Mouse (Mus musculus) c-Kit-positive CD71-positive TER-119-positive erythroid progenitor cells, embryonic 14.5 days (primary cell): ENCODE data around the gene Adora1.
"Not testable (repeated sequence)": the region's sequence is repeated elsewhere in the genome, so short reads cannot be mapped to it uniquely, and the experiment has no call there.

Experiments
- DNase-seq: peaks from one replicate; pipeline ENCODE4 v3.0.0-alpha.2; 2013; ENCODE audit warnings: low spot score

The Adora1 gene

DNA sequence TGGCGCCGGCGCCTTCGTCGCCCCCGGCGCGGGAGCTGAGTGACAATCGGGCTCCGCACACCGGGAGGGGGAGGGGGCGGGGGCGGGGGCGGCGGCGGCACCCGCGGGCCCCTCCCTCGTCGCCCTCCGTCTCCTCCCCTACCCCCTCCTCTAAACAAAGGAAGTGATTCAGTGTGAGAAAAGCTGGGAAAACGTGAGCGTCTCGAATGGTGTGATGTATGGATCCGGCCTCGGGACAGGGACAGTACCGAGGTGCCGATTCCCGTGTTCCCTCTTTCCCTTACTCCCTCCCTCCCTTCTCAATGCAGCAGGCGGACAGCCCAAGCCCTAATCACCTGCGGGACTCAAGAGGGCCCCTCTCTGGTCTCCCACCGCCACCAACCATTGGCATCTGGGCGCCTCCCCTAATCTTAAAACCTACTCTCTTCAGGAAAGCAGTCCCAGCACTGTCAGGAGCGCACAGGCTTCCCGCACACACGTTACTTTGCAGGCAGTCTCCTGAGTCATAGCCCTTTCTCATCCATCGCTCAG lies at the start of gene Adora1:
TSS of gene Adora1 (minus strand) at position 41 of the 531 bp plus-strand sequence.
- DNase-seq = no peak

DNA sequence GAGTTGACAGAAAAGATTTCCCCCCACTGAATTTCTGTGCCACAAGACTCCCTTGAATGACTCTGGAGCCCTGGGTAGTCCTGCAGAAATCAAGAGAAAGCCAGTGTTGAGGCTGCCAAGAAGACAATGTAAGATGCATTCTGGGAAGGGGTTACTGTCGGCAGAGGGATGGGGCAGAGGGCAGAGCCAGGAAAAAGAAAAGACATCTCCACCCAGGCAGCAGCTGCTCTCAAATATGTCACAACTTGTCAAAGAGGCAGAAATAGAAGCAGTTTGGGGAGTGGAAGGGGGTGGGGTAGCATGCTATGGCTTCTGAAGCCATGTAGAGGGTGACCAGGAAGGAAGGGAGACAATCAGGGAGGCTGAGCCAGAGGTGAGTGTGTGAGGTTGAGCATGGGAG lies 47.9 kb upstream of the Adora1 start:
- DNase-seq = no peak

DNA sequence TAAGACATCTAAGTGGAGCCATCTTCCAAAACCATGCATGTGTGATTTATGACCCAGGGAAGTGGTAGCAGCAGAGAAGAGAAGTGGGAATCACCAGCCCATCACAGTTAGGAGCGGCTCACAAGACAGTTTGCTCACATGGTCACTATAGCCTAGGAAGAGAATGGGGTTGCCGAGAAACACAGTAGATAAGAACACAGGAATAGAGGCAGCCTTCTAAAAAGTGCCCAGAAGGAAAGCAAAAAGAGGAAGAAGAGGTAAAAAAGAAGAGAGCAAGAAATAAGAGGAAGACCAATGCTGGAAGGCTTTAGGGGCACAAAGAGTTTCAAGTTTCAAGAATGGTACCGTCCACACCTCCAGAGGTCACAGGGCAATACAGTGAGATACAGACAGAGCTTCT lies 47.1 kb upstream of the Adora1 start:
- no peak for DNase-seq

DNA sequence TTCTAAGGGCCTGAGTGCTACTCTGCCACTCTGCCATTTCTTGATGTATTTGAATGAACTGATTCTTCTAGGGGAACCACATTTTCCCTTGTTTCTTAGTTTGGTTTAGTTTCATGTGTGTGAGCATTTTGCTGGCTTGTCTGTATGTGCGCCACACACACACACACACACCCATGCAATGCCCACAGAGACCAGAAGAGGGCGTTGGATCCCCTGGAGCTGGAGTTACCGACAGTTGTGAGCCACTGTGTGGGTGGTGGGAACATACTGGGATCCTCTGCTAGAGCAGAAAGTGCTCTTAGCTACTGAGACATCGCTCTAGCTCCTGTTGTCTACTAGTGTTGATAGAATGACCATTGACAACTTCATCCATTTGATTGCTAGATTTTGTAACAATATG lies 46.3 kb upstream of the Adora1 start:
- DNase-seq = no peak

DNA sequence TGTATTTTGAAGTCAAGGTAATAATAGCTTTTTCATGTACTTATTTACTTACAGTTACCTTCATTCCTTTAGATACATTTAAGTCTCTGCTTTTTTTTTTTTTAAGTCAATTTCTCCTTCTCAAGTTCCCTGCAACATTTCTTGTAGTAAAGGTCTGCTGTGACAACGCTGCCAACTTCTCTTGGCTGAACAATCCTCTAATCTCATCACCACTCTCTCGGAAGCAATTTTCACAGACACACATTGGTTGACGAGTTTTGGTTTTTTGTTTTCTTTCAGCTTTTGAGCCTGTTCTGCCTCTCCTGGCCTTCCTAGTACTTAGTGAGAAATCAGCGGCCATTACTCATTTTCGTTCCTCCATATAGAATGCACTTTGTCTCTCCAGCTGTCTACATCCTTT lies 44.9 kb upstream of the Adora1 start:
- DNase-seq = no peak

DNA sequence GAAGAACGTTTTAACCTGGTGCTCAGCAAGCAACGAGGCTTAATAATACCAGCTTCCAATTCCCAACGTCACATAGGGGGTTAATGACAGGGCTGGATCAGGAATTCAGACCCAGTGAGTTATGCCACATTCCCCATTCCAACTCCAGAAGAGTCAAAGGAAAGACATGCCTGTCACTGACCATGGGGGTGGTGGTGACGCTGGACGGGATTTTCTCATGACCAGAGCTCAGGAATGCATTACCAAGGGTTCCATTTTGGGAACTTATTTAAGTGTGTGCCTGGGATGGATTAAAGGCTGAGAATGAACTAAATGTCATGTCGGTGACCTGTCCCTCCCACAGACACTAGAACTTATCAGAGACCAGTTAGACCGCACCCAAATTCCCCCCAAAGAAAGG lies 41.6 kb upstream of the Adora1 start:
- no peak for DNase-seq

DNA sequence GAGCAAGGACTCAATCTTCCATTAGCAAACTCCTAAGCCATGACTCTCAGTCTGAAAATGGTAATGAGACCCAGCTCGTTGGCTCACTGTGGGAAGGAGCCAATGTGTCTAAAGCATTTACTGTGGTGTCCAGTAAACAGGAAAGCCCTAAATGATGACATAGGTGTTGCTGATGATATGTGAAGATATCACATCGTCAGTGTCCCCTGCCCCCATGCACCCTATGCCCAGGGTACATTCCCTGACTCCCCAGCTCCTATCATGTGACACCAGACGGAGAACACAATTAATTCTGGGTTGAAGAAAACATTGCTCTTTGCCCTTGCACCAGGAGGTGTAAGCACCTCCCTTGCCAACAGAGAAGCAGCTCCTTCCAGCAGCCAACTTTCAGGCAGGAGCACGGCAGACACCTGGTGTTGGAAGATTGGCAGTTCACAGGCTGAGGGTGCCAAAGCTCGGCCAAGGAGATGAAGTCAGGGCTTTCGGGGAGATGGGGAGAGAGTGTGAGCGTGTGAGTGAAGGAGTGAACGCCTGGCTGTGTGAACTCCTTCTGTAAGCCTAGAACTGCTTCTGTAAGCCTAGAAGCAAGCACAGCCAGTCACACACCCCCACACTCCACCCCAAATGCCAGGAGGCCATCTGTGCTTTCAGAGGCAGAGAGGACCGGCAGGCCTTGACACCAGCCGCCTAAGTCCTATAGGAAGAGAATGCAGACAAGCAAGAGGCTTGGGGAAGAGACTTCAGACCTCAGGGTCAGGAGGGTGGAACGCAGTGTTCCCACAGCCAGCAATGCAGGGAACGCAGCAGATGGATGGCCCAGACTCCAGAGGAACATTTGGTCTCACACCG lies 40.6 kb upstream of the Adora1 start:
- no peak for DNase-seq

DNA sequence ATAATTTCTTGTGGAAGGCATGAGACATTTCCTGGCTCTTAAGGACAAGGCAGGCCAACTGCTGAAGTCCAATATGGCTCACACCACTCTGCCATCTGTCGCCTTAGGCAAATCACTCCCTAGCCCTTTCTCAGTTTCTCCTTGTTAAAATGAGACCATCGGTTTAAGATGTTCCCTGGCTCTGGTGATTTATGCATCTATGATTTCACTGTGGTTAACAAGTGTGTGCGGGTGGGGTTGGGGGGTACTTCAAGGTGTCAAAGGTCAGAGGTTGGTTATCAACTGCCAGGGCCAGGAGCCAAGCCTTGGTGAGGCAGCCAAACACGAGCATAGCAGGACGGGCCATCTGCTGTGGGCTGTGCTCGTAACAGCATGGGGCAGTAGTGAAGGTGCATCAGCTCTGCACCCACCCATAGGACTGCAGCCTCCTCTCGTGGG lies 39.3 kb upstream of the Adora1 start:
- no peak for DNase-seq

DNA sequence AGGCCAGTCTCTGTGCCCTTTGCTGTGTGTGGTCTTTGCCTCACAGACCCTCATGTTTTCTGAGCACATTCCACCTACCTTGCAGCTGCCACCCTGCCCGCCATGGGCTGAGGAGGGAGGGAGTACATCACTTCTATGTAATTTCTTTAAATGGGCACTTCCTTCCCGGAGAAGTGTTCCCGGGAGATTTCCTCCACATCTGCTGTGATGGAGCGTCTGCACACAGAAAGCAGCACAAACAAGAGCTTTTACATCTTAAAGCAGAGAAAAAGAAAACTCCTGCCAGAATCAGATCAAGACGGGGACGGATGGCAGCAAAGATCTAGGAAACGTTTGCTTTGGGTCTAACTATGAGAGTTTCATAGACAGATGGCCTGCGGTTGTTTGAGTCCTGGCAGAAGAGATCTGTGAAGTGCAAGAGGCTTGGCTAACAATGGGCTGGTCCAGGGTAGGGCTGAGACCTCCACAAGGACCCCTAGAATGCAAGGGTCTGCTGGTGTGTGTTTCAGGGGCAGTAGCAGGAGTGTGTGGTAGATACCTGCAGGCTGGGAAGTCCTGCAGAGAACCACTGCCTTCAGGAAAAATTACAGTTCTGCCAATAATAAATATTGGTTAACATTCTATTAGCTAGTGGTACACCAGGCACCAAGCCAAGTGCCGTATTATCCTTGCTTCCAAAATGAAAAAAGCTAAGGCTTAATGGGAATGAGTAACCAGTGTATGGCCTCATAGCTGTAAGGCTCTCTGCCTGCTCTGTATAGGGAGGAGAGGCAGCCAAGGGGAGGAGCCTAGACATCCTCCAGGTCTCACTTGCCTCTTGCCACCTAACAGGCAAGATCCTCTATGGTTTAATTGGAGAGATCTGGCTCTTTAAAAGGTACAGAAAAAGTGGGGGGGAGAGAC lies 38.5 kb upstream of the Adora1 start:
- DNase-seq = no peak

DNA sequence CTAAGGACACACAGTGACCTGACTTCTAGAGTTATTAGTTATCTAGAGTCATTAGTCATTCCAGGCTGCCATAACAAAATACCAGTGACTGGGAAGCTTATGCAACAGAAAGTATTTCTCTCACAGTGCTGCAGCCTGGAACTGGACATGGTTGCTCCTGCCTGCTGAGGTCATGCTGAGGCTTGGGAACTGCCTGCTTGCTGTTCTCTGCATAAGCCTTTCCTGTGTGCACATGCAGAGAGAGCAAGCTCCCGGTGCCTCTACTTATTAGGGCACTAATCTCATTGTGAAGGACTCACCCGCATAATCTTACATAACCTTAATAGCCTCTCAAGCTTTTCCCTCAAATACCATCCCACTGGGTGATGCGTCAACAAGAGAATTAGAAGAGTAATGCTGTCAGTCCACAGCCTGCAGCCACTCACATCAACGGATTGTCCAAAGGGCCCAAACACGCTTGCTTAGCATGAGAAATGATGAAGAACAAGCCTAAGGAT lies 37.6 kb upstream of the Adora1 start:
- DNase-seq = no peak

DNA sequence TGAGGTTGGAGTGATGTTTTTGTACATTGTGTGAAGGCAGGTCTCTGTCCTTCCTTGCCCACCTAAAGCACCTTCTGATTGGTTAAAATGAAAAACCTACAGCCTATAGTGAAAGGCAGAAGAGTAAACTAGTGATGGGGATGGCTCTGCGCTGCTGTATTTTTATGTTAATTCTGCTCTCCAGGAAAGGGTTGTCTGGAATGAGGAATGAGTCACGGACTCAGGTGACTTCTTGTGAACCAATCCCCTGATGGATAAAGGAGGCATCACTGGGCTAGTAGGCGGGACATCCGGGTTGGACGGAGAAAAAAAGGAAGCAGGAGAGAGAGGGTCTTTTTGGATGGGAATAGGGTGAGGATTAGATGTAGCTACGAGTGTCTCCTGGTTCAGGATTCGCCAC lies 34.8 kb upstream of the Adora1 start:
- DNase-seq = no peak

DNA sequence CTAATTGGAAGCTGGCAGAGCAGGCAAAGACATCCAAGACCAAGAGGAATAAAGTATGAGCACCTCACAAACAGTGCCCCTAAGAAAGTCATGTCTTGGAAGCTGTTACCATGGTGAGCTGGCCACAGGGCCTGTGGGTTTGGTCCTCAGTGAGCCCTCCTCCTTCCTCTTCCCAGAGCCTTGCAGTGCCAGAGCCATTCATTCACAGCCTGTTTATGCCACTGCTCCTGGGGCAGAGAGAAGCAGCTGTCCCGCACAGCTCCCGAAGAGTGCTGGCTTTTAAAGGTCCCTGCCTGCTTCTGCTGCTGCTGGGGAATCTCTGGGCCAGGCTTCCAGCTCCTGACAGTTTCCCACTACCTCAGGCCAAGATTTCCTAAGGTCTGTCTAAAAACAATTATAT lies 30.6 kb upstream of the Adora1 start:
- no peak for DNase-seq

DNA sequence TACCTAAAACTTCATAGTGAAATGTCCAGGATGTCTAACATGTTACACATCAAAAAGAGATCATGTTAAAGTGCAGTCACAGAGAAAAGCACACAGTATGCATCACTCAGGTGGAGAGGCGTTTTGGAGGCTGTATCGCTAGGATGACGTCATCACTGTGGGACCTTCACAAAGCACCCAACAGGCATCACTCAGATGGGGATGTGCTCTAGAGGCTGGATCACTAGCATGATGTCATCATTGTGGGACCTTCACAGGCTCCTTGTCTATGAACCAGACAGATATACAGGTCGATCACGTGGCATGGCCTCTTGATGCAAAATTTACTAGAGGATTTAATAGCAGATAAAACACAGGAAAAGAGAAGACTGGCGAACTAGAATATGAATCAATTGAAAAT lies 29.1 kb upstream of the Adora1 start:
- no peak for DNase-seq

DNA sequence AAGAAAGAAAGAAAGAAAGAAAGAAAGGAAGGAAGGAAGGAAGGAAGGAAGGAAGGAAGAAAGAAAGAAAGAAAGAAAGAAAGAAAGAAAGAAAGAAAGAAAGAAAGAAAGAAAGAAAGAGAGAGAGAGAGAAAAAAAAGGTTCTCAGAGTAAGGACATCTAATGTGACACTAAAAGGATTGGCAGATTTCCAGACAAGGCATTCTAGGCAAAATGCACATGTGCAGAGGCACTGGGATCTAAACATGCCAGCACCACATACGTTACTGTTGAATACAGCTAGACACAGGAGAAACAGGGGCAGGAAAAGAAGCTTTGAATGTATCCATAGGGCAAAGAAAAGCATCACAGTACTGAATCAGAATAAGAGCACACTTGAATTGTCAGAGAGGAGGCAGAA lies 14.4 kb upstream of the Adora1 start:
- DNase-seq = not testable (repeated sequence)

DNA sequence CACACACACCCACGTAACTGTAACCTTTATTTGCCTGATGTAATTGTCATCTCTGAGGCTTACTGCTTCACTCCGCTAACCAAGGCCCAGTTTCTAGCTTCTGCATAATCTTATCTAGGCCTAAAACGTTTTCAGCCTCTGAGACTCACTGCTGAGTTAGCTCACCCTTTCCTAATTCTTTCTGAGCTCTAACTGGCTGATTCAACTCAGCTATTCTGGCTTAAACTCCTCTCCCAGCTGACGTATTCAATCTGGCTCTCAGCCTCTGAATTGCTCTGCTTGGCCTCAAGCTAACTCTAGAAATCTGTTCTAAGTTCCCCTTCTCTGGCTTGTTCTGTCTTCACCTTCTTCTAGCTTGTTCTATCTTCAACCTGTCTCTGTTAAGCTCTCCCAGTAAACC lies 11.4 kb upstream of the Adora1 start:
- no peak for DNase-seq

DNA sequence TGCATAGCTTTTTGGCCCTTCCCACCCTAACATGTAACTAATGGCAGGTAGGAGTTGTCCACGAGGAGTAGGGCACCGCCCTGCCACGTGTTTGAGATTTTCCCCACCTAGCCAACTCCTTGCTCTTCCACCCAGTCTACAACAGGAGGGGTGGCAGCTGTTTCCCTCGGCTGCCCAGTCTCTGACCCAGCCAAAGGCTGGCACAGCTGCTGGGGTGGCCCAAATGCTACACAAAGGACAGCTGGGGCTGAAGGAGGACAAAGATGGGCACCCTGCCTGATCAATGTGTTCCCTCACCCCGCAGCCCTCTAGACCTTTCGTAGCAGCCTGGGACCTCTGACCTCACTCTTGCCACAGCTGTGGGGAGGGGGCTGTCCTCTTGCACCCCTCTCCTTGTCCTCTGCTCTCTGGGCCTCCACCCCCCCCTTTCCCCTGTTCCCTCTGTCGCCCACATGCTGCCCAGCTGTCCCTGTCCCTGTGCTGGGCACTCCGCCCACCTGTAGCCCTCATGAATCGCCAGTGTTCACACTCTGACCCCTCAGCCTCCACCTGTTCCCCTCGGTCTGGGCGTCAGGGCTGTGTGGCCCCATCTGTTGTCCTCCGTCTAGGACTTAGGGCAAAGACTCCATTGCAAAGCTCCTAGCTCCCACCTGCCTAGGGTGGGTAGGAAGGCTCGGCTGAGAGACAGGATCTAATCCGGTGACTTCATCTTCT lies 9.9 kb upstream of the Adora1 start:
- no peak for DNase-seq

DNA sequence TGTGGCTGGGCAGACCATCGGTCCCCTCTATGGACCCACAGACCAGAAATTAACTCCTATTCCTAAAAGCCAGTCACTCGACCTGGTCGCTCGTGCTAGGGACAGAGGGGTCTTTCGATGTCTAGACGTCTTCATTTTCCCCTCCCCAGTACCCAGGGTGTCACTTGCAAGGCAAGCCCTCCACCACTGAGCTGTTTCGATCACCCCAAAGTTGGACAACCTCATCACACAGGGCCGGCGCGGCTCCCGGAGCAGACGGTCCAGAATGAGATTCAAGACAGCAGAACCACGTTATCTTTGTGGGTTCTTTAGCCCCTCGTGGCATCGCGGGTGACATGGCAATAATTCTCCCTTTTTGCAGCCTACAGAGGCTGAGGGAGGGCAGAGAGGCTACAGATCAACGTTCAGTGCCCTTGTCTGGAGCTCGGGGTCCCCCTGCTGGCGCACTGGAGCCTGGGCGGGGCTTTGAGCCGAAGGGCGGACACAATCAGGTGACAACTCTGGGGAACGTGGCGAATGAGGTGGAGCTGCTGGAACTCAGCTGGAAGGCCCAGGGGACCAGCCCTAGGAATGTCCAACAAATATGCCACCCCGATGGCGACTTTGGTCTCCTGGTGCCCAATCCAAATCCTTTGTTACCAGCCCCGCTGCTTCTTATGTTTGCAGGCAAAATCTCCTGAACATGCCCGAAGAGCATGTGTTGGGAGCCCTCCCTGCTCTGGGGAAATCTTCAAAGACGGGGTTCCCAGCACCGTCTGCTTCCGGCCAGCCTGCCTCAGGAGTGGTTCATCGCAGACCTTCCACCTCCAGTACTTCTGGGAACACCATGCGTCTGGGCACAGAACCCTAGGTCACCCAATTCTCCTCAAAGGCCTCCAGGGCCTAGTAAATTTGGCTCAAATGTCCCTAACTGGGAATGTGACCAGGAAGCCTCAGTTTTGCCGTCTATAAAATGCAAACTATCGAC lies 9.0 kb upstream of the Adora1 start:
- peak; percentile 44 for DNase-seq

DNA sequence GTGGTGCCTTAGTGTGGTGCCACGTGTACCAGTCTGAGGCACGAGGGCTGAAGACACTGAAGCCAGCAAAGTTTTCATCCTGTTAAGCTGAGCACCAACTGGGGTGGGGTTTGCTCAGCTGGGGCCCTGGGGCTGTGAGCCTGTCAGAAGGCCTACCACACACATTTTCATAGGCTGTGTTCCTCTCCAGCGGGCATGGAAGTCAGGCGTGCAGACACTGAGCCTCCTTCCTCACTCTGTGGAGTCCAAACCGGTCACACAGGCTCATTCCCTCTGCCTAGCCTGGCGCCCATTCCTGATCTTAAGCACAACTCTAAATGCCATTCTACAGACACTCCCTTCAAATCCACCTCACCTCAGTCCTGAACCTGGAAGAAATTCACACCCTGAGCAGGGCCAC lies 8.3 kb upstream of the Adora1 start:
- no peak for DNase-seq

DNA sequence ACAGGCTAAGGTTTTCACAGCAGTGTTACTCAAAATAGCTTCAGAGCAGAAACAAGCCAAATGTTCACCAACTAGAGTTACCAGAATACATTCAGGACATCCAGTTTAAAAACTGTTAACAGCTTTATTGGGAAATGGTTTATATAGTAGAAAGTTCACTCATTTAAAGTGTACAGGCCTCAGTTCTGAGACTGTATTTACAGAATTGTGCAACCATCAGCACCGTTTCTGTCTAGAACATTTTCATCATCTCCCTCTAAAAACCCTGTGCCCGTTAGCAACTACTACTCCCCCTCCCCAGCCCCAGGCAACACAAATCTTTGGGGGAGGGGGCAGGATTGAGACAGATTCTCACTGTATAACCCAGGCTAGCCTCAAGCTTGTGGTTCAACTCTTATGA lies 7.1 kb upstream of the Adora1 start:
- DNase-seq = no peak

DNA sequence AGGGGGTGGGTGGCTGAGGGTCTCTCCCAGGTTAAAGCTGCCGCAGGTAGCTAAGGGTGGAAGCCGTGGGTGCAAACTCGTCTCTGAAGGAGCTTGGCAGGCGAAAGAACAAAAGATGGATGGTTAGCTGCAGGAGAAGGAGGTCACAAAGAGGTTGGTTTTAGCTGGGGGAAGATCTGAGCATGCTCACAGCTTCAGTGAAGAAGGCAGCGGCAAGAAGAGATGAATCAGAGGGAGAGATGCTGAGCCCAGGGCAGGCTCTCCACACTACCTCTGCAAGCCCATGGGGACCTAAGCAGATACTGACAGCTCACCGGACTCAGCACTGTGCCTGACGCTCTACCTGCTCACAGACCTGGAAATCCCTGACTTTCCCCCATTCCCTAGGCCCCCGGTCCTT lies 6.1 kb upstream of the Adora1 start:
- no peak for DNase-seq

DNA sequence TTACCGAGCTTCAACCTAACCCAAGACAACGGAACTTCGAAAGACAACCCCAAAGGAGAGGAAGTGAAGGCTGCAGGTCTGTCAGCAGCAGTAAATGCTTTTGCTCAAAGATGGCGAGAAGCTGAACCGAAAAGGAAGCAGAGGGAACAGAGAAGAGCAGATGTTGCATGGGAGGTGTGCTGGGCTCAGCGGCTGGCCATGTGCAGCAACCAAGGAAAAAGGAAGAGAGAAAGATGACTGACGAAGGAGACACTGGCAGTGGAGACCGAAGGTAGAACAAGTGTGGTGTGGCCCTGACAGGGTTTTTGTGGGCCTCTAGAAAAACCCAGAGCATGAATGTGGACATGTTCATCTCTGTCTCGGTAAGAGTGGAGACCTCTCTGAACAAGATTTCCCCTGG lies 5.5 kb upstream of the Adora1 start:
- DNase-seq = no peak
